Mouse (Mus musculus) embryonic fibroblast, embryonic 13.5 days (primary cell): Measurements from ENCODE around the gene Kap. TPM values are rescaled to one million over a fixed set of nuclear protein-coding genes. Genes with fewer than 3 reads are reported as not detected.
"Not testable (repeated sequence)": the region's sequence is repeated elsewhere in the genome, so short reads cannot be mapped to it uniquely, and the experiment has no call there.

Experiments used
- H3K27ac ChIP-seq: 2 replicates; pipeline ENCODE4 v1.5.1; 2012; ENCODE audit warnings: low read length, control low read depth, inconsistent platforms; ENCODE audit not compliant: insufficient read depth
- H3K4me1 ChIP-seq: 2 replicates; pipeline ENCODE4 v1.6.1; 2011; ENCODE audit warnings: low read length; ENCODE audit not compliant: control insufficient read depth, insufficient read depth
- H3K4me3 ChIP-seq: 2 replicates; pipeline ENCODE4 v1.5.1; 2011; ENCODE audit warnings: mild to moderate bottlenecking, control low read depth, low read length; ENCODE audit not compliant: insufficient read depth
- CTCF ChIP-seq: IDR thresholded peaks from 2 replicates; pipeline ENCODE4 v1.5.1; 2011; ENCODE audit warnings: mild to moderate bottlenecking, control low read depth, low read length, moderate library complexity, borderline replicate concordance; ENCODE audit not compliant: insufficient read depth
- POLR2A ChIP-seq: IDR thresholded peaks from 2 replicates; pipeline ENCODE4 v1.6.1; 2011; ENCODE audit warnings: low read depth, mild to moderate bottlenecking, control low read depth, low read length, moderate library complexity
- polyA plus RNA-seq: library from polyadenylated mRNA; stranded (reverse); fragments of >200 nt; gene quantifications from 2 replicates; pipeline ENCODE4 v1.2.4, GENCODE M21; 2011; ENCODE audit warnings: low read depth; ENCODE audit not compliant: missing spikeins, insufficient read length

Gene Kap
- polyA plus RNA-seq, result 0.83 and 5.0 TPM in 2 replicates

DNA sequence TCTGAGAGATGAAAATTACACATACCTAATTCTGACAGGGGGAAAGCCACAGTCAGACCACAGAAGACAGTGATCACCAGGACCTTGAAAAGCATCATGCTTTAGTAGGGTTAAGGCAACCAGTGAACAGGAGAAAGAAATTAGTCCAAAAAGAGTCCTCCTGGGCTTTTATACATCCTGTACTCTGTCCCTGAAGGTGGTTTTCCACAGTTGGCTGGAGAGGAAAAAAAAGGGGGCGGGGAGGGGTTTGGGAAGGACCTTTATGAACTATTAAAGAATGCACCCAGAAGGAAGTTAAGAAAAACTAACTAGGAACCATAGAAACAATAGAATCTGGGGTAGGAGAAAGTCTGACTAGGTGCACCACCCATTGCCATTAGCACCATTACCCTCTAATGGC, at the start of gene Kap:
Gene Kap, minus strand, starts transcription at position 237 of the 400 bp plus-strand sequence.
- no peak within 1 kb of the TSS for H3K27ac ChIP-seq
- no peaks in the 10 kb centered on the region for H3K4me1 ChIP-seq
- TF ChIP-seq POLR2A (no peak), CTCF (no peak)
- no peak within 1 kb of the TSS for H3K4me3 ChIP-seq

DNA sequence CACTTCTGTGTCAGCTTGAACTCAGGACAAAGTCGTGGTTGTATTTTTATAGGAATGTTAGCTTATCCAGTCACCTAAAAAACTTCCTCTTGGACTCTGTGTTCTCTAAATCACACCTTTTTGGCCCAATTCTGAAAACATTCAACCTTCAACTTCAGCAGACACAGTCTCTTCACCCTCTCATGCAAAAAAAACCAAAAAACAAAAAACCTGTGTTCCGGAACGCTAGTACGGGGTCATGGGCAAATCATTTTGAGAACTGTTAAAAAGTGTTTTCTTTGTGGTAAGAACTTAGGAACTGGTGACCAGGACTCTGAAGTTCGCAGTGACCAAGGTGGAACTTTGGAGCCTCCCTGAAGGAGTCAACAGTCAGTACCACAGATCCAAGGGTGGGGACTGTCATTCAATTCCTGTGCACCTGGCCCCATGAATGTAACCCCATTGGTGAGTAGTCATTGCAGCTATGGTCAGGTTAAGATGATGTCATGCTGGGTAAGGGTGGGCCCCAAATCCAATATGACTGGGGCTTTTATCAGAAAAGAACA, 32.4 kb upstream of the Kap start:
- H3K4me1 ChIP-seq, result no peaks in the 10 kb centered on the region
- TF ChIP-seq POLR2A (no peak), CTCF (no peak)
- no peak overlapping the region for H3K4me3 ChIP-seq
- no peak overlapping the region for H3K27ac ChIP-seq

DNA sequence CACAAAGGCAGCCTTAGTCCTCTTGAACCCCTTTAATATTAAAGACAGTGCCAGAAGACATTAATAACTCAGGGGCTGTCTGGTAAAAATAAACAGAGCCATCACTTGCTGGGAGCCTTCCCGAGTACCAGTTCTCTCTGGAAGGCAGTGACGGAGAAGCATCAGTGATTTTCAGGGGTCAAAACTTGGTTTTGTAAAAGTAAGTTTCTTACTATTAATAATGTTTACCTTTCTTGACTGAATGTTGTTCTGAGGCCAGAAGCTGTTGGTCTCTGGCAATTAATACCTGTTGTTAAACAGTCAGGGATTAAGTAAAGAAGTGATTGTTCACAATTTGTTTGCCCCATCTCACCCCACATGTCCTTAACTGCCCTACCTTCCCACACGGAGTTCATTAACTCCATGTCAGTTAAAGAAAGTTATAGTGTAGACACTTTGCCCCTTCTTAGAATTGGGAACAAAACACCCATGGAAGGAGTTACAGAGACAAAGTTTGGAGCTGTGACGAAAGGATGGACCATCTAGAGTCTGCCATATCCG, 30.0 kb upstream of the Kap start:
- no peak overlapping the region for H3K27ac ChIP-seq
- H3K4me1 ChIP-seq, result no peaks in the 10 kb centered on the region
- H3K4me3 ChIP-seq, result no peak overlapping the region
- TF ChIP-seq CTCF, result no peak
- no peak for TF ChIP-seq POLR2A

GRCm38 (mm10) chr6:133875906-133876462, 22.4 kb upstream of the Kap start:
- Histone ChIP-seq H3K4me1 (no peaks in the 10 kb centered on the region), H3K27ac (no peak overlapping the region)
- TF ChIP-seq POLR2A (no peak), CTCF (no peak)

GRCm38 (mm10) chr6:133872667-133873066, 19.1 kb upstream of the Kap start:
- TF ChIP-seq POLR2A (no peak), CTCF (no peak)
- no peak overlapping the region for H3K4me3 ChIP-seq
- no peak overlapping the region for H3K27ac ChIP-seq

More at GRCm38 (mm10) chr6:133875906-133876462, 22.4 kb upstream of the Kap start:
- H3K4me3 ChIP-seq, result no peak overlapping the region

DNA sequence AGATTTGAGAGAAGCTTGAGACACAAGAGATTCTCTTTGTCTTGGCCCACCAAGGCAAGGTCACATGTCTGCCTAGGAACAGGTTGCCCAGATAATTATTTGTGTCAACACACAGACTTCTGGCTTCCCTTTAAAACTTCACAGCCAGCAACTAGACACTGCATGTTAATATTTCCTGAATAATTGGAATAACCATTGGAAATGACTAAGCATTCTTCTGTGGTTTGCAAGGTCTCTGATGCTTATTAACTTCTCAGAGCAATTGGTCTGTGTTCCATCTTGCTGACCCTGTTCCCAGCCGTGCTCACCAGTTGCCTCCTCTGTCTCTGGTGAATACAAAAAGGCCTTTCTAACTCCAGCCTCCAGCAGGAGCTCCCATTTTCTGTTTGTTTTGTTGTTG, 17.6 kb upstream of the Kap start:
- TF ChIP-seq POLR2A (no peak), CTCF (no peak)
- Histone ChIP-seq H3K27ac (no peak overlapping the region), H3K4me1 (no peaks in the 10 kb centered on the region), H3K4me3 (no peak overlapping the region)

More at GRCm38 (mm10) chr6:133872667-133873066, 19.1 kb upstream of the Kap start:
- no peaks in the 10 kb centered on the region for H3K4me1 ChIP-seq

GRCm38 (mm10) chr6:133868381-133868780, 14.8 kb upstream of the Kap start:
- no peak overlapping the region for H3K27ac ChIP-seq
- no peaks in the 10 kb centered on the region for H3K4me1 ChIP-seq
- TF ChIP-seq POLR2A (no peak), CTCF (no peak)
- no peak overlapping the region for H3K4me3 ChIP-seq

- H3K27ac ChIP-seq, result no peak overlapping the region
- no peak overlapping the region for H3K4me3 ChIP-seq
- no peak for TF ChIP-seq POLR2A
- no peak for TF ChIP-seq CTCF
- no peaks in the 10 kb centered on the region for H3K4me1 ChIP-seq
Observed at GRCm38 (mm10) chr6:133855871-133856270, 2.3 kb upstream of the Kap start.

DNA sequence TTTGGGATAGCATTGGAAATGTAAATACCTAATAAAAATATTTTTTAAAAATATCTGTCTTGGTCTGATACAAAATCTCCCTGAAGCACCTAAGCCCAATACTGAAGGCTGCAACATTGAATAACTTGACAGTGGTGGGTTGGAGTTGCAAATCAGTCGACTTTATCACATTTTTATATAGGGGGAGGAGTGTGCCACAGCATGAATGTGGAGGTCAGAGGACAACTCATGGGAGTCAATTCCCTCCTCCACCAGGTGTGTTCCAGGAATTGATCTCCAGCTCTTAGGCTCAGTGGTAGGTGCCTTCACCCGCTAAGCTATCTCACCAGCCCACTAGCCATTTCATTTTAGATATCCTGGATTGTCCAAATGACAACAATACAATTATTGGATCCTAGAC, 4.2 kb downstream of the Kap start:
- TF ChIP-seq CTCF (no peak), POLR2A (no peak)
- Histone ChIP-seq H3K27ac (no peak overlapping the region), H3K4me3 (no peak overlapping the region), H3K4me1 (no peaks in the 10 kb centered on the region)

DNA sequence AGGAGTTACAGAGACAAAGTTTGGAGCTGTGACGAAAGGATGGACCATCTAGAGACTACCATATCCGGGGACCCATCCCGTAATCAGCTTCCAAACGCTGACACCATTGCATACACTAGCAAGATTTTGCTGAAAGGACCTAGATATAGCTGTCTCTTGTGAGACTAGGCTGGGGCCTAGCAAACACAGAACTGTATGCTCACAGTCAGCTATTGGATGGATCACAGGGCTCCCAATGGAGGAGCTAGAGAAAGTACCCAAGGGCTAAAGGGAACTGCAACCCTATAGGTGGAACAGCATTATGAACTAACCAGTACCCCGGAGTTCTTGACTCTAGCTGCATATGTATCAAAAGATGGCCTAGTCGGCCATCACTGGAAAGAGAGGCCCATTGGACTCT, 4.7 kb downstream of the Kap start:
- not testable (repeated sequence) for H3K27ac ChIP-seq, H3K4me3 ChIP-seq, H3K4me1 ChIP-seq

DNA sequence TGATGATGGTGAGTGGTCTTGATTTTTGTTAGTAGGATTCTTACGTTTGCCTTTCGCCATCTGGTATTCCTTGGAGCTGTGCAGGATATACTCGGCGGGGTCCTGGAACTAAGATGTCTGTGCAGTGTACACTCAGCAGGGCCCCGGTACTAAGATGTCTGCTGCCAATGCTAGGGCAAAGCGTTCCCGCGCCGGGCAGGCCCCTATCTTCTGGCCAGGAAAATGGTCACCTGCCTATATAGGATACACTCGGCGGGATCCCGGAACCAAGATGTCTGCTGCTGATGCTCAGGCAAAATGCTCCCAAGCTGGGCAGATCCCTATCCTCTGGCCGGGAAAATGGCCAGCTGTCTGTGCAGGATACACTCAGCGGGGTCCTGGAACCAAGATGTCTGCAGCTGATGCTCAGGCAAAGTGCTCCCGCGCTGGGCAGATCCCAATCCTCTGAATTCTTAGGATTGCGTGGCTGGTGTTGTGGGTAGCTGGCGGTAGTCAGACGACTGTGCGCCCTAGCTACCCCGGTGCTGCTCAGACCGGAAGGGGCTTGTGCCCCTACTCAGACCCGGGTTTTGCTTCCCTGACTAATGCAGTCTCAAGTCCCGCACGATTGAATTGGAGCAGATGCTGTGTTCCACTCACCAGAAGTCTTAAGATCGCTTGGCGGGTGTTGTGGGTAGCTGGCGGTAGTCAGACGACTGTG, 15.1 kb downstream of the Kap start:
- H3K4me1 ChIP-seq, H3K4me3 ChIP-seq, H3K27ac ChIP-seq: not testable (repeated sequence)
